Mouse (Mus musculus): ENCODE measurements at regions not wholly inside any gene's neighbourhood (a gene's known extent, or its start where the extent isn't known, plus 50 kb on each side); places are given as distances from the start of the nearest gene placed in this dataset.

- TF ChIP-seq POLR2A (IDR thresholded peaks at IDR 0.05; ENCODE audit: borderline replicate concordance, extremely low read depth, insufficient read depth, insufficient read length, poor library complexity, severe bottlenecking) (no peak), CTCF (IDR thresholded peaks at IDR 0.05; ENCODE audit: borderline replicate concordance, extremely low read depth, insufficient read depth, insufficient read length) (no peak)
Observed at GRCm38 (mm10) chr2:50967826-50968225, 181.1 kb downstream of the Rnd3 start.

All from brain, embryonic 14.5 days (tissue).